Mouse (Mus musculus): ENCODE measurements around the gene Ruvbl2. TPM values are rescaled to one million over a fixed set of nuclear protein-coding genes. Genes with fewer than 3 reads are reported as not detected.
"Not testable (repeated sequence)": the region's sequence is repeated elsewhere in the genome, so short reads cannot be mapped to it uniquely, and the experiment has no call there.

The Ruvbl2 gene
- polyA plus RNA-seq (2016; fragmentation: Nextera tagmentation; extraction: Ambion mirVana) = 124 and 129 TPM in 2 replicates

- Histone ChIP-seq H3K9ac (no peak within 1 kb of the TSS; the same call in 1 of the 2 replicates), H3K4me2 (replicated peaks) (peak within 1 kb of the TSS; percentile 24; the same call in 1 of the 2 replicates), H3K9me3 (replicated peaks) (no peaks in the 10 kb centered on the region), H3K27ac (no peak within 1 kb of the TSS), H3K4me3 (no peak within 1 kb of the TSS), H3K27me3 (no peaks in the 10 kb centered on the region), H3K4me1 (peaks cover 39% of the 10 kb centered on the region), H3K36me3 (peaks cover 19% of the 10 kb centered on the region)
- 28% methylated on average over 19 of the region's 19 CpGs for WGBS
- no peak for ATAC-seq (ENCODE audit: low FRiP score)
Measured at GRCm38 (mm10) chr7:45437521-45438276, at the start of gene Ruvbl2. Gene Ruvbl2 (minus strand): TSS chr7:45438096.

GRCm38 (mm10) chr7:45486761-45487415 is 49.0 kb upstream of the Ruvbl2 start, which contains the start of gene Gm45808:
Gene Gm45808 (minus strand): TSS chr7:45486811.
- Histone ChIP-seq H3K9me3 (replicated peaks) (no peaks in the 10 kb centered on the region), H3K36me3 (no peaks in the 10 kb centered on the region), H3K4me3 (no peak within 1 kb of the TSS), H3K9ac (no peak within 1 kb of the TSS), H3K4me1 (peaks cover 21% of the 10 kb centered on the region), H3K27me3 (no peaks in the 10 kb centered on the region), H3K4me2 (replicated peaks) (no peak within 1 kb of the TSS), H3K27ac (peak within 1 kb of the TSS; percentile 45; the same call in 1 of the 2 replicates)
- ATAC-seq (ENCODE audit: low FRiP score) = no peak
- WGBS = 81% methylated on average over 12 of the region's 12 CpGs

- Histone ChIP-seq H3K4me2 (replicated peaks) (no peak overlapping the region), H3K27ac (no peak overlapping the region), H3K4me3 (no peak overlapping the region), H3K36me3 (no peaks in the 10 kb centered on the region), H3K27me3 (no peaks in the 10 kb centered on the region), H3K4me1 (peaks cover 18% of the 10 kb centered on the region), H3K9ac (no peak overlapping the region), H3K9me3 (replicated peaks) (no peaks in the 10 kb centered on the region)
- 82% methylated on average over 7 of the region's 7 CpGs for WGBS
- no peak for ATAC-seq (ENCODE audit: low FRiP score)
Measured at GRCm38 (mm10) chr7:45486158-45486557, 48.3 kb upstream of the Ruvbl2 start.

GRCm38 (mm10) chr7:45484985-45485384 is 47.1 kb upstream of the Ruvbl2 start:
- H3K27me3 ChIP-seq; ATAC-seq (ENCODE audit: low FRiP score); H3K9ac ChIP-seq; H3K4me3 ChIP-seq; H3K36me3 ChIP-seq; H3K4me2 ChIP-seq (replicated peaks); H3K9me3 ChIP-seq (replicated peaks); H3K27ac ChIP-seq: not testable (repeated sequence)
- peaks cover 11% of the 10 kb centered on the region for H3K4me1 ChIP-seq
- 92% methylated on average over 5 of the region's 5 CpGs for WGBS

GRCm38 (mm10) chr7:45482166-45482565 is 44.3 kb upstream of the Ruvbl2 start:
- H3K27me3 ChIP-seq = no peaks in the 10 kb centered on the region
- no peak overlapping the region for H3K4me2 ChIP-seq (replicated peaks)
- H3K4me1 ChIP-seq = no peaks in the 10 kb centered on the region
- no peak overlapping the region for H3K27ac ChIP-seq
- no peaks in the 10 kb centered on the region for H3K9me3 ChIP-seq (replicated peaks)
- no peak overlapping the region for H3K9ac ChIP-seq
- 93% methylated on average over 1 of the region's 1 CpGs for WGBS
- H3K36me3 ChIP-seq = no peaks in the 10 kb centered on the region
- ATAC-seq (ENCODE audit: low FRiP score) = no peak
- no peak overlapping the region for H3K4me3 ChIP-seq

- 53% methylated on average over 15 of the region's 15 CpGs for WGBS
- peak; percentile 77 for ATAC-seq (ENCODE audit: low FRiP score)
- H3K4me2 ChIP-seq (replicated peaks) = no peak within 1 kb of the TSS
- no peaks in the 10 kb centered on the region for H3K9me3 ChIP-seq (replicated peaks)
- H3K27ac ChIP-seq = no peak within 1 kb of the TSS
- no peaks in the 10 kb centered on the region for H3K36me3 ChIP-seq
- H3K27me3 ChIP-seq = no peaks in the 10 kb centered on the region
- H3K4me3 ChIP-seq = no peak within 1 kb of the TSS
- H3K9ac ChIP-seq = no peak within 1 kb of the TSS
- H3K4me1 ChIP-seq = no peaks in the 10 kb centered on the region
Measured at GRCm38 (mm10) chr7:45481374-45481927, 43.6 kb upstream of the Ruvbl2 start, which contains the start of gene Tulp2. Gene Tulp2 (plus strand): TSS chr7:45481877.

- H3K27me3 ChIP-seq; ATAC-seq (ENCODE audit: low FRiP score); H3K9me3 ChIP-seq (replicated peaks); H3K9ac ChIP-seq; H3K27ac ChIP-seq; H3K4me1 ChIP-seq; H3K4me2 ChIP-seq (replicated peaks); H3K4me3 ChIP-seq; H3K36me3 ChIP-seq: not testable (repeated sequence)
- WGBS = 72% methylated on average over 4 of the region's 4 CpGs
Measured at GRCm38 (mm10) chr7:45480310-45480709, 42.4 kb upstream of the Ruvbl2 start.

- 94% methylated on average over 7 of the region's 7 CpGs for WGBS
- Histone ChIP-seq H3K36me3 (no peaks in the 10 kb centered on the region), H3K4me2 (replicated peaks) (no peak overlapping the region), H3K27me3 (no peaks in the 10 kb centered on the region), H3K4me1 (0 out of 2 replicates have a peak, but pooled peaks cover 3% of the 10 kb centered on the region), H3K27ac (no peak overlapping the region), H3K9ac (no peak overlapping the region), H3K4me3 (no peak overlapping the region), H3K9me3 (replicated peaks) (no peaks in the 10 kb centered on the region)
- no peak for ATAC-seq (ENCODE audit: low FRiP score)
Measured at GRCm38 (mm10) chr7:45478774-45479173, 40.9 kb upstream of the Ruvbl2 start.

- H3K4me1 ChIP-seq = 0 out of 2 replicates have a peak, but pooled peaks cover 3% of the 10 kb centered on the region
- H3K4me2 ChIP-seq (replicated peaks) = no peak overlapping the region
- H3K27ac ChIP-seq = no peak overlapping the region
- 10% methylated on average over 3 of the region's 3 CpGs for WGBS
- no peaks in the 10 kb centered on the region for H3K27me3 ChIP-seq
- no peak overlapping the region for H3K9ac ChIP-seq
- H3K36me3 ChIP-seq = no peaks in the 10 kb centered on the region
- no peak overlapping the region for H3K4me3 ChIP-seq
- ATAC-seq (ENCODE audit: low FRiP score) = no peak
- H3K9me3 ChIP-seq (replicated peaks) = no peaks in the 10 kb centered on the region
Measured at GRCm38 (mm10) chr7:45477003-45477402, 39.1 kb upstream of the Ruvbl2 start.

GRCm38 (mm10) chr7:45476453-45476852 is 38.6 kb upstream of the Ruvbl2 start:
- H3K36me3 ChIP-seq = no peaks in the 10 kb centered on the region
- H3K27me3 ChIP-seq = no peaks in the 10 kb centered on the region
- no peak overlapping the region for H3K4me3 ChIP-seq
- 0 out of 2 replicates have a peak, but pooled peaks cover 3% of the 10 kb centered on the region for H3K4me1 ChIP-seq
- H3K9ac ChIP-seq = no peak overlapping the region
- no peaks in the 10 kb centered on the region for H3K9me3 ChIP-seq (replicated peaks)
- WGBS = 62% methylated on average over 1 of the region's 1 CpGs
- ATAC-seq (ENCODE audit: low FRiP score) = no peak
- no peak overlapping the region for H3K4me2 ChIP-seq (replicated peaks)
- H3K27ac ChIP-seq = no peak overlapping the region

- ATAC-seq (ENCODE audit: low FRiP score) = no peak
- H3K4me3 ChIP-seq = no peak overlapping the region; the same call in 1 of the 2 replicates
- no peak overlapping the region for H3K27ac ChIP-seq
- H3K36me3 ChIP-seq = no peaks in the 10 kb centered on the region
- WGBS = 73% methylated on average over 16 of the region's 16 CpGs
- peak overlapping the region; percentile 26 for H3K4me2 ChIP-seq (replicated peaks)
- H3K27me3 ChIP-seq = no peaks in the 10 kb centered on the region
- H3K9ac ChIP-seq = peak overlapping the region; percentile 23; the same call in 1 of the 2 replicates
- H3K9me3 ChIP-seq (replicated peaks) = no peaks in the 10 kb centered on the region
- H3K4me1 ChIP-seq = 0 out of 2 replicates have a peak, but pooled peaks cover 3% of the 10 kb centered on the region
Measured at GRCm38 (mm10) chr7:45475291-45475969, 37.5 kb upstream of the Ruvbl2 start.

- Histone ChIP-seq H3K4me1 (peaks cover 9% of the 10 kb centered on the region), H3K36me3 (no peaks in the 10 kb centered on the region), H3K27me3 (no peaks in the 10 kb centered on the region), H3K9me3 (replicated peaks) (no peaks in the 10 kb centered on the region), H3K27ac (no peak overlapping the region), H3K9ac (no peak overlapping the region), H3K4me2 (replicated peaks) (no peak overlapping the region), H3K4me3 (no peak overlapping the region)
- 5% methylated on average over 3 of the region's 3 CpGs for WGBS
- ATAC-seq (ENCODE audit: low FRiP score) = no peak
Measured at GRCm38 (mm10) chr7:45470869-45471268, 33.0 kb upstream of the Ruvbl2 start.

Measured in hindbrain, embryonic 12.5 days (tissue).